Mouse (Mus musculus) megakaryocyte progenitor cell, adult 5-6 weeks (primary cell): ENCODE data around the gene 1110032F04Rik. TPM values are rescaled to one million over a fixed set of nuclear protein-coding genes. Genes with fewer than 3 reads are reported as not detected.

Source experiments
- ATAC-seq: replicated peaks from 2 replicates; pipeline ENCODE4 v1.8.0; 2016; ENCODE audit warnings: mild to moderate bottlenecking, moderate TSS enrichment, inconsistent platforms; ENCODE audit not compliant: poor library complexity
- total RNA-seq, 2 experiments: library from RNA; stranded (forward) in 1 of 2; stranded (reverse) in 1 of 2; fragments of 157-497, 149-512 nt in 1 of 2; fragments of 200-1000 nt in 1 of 2; gene quantifications; 2 replicates each; pipeline versions ENCODE4 v1.2.3 to v1.2.4; 2015 to 2017

The 1110032F04Rik gene
- total RNA-seq, 2 experiments from 2014 or later: not detected

DNA sequence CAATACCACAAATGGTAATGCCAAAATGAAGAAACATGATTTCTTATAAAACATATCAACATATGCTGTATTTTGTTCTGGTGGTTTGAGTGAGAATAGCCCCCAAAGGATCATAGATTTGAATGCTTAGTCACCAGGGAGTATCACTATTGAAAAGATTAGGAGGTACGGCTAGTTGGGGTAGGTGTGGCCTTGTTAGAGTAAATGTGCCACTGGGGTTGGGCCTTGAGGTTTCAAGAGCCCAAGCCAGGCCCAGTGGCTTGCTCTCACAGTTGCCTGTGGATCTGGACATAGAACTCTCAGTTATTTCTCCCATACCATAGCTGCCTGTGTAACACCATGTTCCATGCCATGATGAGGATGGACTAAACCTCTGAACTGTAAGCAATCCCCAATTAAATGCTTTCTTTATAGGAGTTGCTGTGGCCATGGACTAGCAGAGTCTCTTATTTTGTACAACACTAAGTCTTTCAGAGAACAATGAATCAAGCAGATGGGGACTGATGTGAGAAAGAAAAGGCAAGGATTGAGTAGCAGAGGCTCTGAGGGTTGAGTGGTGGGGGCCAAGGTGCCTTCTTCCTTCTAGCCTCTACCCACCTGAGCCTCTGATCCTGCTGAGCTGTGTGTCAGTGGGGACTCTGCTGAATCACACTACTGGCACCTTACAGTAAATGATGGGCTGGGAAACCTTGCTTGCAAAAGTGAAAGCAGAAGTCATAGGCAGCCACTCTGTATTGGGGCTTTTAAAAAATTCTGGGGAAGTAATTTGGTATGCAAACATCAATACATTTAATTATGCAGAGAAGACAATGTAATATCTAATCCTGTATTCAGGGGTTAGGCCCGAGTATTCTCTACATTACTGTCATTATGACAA, 35.8 kb downstream of the 1110032F04Rik start:
- ATAC-seq: peak; percentile 63

DNA sequence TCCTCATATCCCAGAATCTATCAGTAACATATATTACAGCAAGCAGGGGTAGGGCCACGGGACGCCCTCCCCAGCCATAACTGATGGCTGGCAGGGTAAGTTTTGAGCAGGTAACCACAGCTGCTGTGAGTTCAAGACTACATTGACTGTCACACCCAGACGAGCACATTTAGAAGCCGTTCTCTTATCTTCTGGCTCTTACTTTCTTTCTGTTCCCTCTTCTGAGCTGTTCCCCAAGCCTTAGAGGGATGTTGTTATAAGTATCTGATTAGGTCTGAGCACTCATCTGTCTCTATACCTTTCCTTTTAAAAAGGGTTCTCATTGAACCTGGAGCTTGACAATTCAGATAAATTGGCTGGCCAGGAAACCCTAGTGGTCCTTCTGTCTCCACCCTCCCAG, 38.1 kb downstream of the 1110032F04Rik start:
- no peak for ATAC-seq

Other genes starting within 250 kb of the 1110032F04Rik start
- 41.2 and 51.4 TPM in 2 replicates for gene Il12a, start 178.9 kb upstream of the 1110032F04Rik start, total RNA-seq (2015)
- gene Il12a, start 178.9 kb upstream of the 1110032F04Rik start, total RNA-seq (2017): 30.2 and 46.1 TPM in 2 replicates
- 12.8 and 21.5 TPM in 2 replicates for gene Ift80, start 135.0 kb downstream of the 1110032F04Rik start, total RNA-seq (2015)
- 19.1 and 25.2 TPM in 2 replicates for gene Ift80, start 135.0 kb downstream of the 1110032F04Rik start, total RNA-seq (2017)
- 350 and 351 TPM in 2 replicates for gene Smc4, start 135.2 kb downstream of the 1110032F04Rik start, total RNA-seq (2015)
- gene Smc4, start 135.2 kb downstream of the 1110032F04Rik start, total RNA-seq (2017): 603 and 719 TPM in 2 replicates
- gene Trim59, start 175.2 kb downstream of the 1110032F04Rik start, total RNA-seq (2015): 55.8 and 64.4 TPM in 2 replicates
- 15.7 and 17.7 TPM in 2 replicates for gene Trim59, start 175.2 kb downstream of the 1110032F04Rik start, total RNA-seq (2017)